Mouse (Mus musculus) ovary, adult 18-20 months (tissue): ENCODE data around the gene Myo1h.

ENCODE experiments used
- DNase-seq: peaks from one replicate; pipeline ENCODE4 v3.0.0; 2022; ENCODE audit warnings: low spot score, mixed read lengths

The Myo1h gene

DNA sequence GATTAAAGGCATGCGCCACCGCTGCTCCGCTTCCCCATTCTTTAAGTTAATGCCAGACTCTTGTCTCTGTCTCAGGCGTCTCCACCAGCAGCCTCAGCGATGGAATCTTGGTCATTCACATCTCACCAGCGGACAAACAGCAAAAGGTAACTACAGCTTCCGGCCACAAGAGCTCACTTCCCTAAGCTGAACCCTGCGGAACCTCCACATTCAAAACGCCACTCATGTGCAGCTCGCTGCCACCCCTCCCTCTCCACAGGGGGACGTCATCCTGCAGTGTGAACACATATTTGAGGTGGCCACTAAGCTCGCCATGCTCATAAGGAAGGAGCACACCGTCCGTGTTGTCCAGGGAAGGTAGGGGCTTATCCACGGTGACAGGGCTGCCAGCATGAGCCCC, 72.0 kb downstream of the Myo1h start:
- no peak for DNase-seq

DNA sequence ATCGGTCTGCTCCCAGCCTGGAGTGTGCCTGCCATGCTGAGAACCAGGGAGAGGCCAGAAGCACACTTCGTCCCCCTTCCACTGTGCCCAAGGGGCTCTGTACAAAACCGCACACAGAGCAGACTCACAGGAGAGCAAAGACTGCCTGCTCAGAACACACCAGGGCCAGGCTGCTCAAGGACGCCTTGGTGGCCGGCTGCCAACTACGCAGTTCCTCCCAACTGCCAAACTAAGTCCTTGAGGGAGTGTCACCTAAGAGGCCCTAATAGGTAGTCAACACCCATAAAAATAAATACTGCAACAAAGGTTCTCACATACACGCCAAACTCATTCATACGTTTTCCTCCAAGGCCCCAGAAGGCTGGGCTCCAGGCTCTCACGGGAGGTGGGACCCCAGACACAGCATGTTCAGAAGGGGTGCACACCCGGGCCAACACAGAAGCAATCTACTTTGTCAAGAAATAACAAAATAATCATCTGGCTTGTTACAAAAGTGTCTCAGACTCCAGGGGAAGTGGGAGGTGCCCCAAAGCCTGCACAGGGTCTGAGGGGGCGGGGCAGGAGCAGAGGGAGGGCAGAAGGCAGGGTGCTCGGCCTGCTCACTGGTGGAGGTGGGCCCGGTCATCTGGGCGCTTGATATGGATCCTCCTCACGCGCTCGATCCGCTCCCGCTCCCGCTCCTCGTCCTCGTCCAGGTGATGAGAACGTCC, 76.2 kb downstream of the Myo1h start:
- DNase-seq, result peak; percentile 81

DNA sequence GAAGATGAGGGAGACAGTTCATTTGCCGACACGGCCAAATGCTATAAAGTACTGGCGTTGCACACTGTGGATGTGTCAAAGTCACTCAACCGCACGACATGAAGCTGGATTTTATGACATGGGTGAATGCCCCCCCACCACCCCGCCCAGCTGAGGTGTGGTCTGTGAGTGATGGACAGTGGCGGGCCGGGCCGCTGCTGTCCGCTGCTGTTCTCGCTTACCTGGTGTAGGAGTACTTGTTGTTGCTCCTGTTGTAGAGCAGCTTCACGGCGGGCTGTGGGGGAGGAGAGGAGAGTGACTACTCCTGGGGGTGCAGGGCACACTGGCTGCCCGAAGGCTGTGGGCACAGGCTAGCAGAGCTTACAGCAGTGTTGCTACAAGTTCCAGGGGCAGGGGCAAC, 79.2 kb downstream of the Myo1h start:
- no peak for DNase-seq

DNA sequence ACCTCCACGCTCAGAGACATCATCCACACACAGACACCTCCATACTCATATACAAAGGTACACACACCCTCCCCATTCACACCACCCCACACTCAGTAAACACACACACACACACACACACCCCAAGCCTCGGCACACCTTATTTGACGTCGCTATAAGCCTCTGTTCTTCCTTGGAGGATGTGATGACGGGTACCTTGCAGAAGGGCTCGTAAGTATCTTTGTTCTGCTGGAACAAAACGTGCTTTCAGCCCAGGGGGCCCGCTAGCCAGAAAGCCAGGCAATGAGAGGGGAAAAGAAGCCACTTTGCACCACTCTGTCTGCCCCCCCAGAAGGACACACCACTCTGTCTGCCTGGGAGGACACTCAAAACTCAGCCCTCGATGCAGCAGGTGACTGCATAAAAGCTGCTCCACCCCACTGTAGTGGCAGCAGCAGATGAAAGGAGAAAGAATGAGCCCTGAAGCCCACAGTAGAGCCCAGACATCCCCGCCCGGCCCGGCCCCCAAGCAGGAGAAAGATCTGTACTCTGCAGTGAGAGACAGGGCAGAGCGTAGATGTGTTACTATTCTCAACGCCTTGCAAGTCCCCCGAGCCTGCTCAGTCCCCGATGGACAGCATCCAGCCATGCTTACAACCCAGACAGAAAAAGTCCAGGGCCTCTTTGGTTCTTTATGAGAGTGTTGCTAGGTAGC, 80.0 kb downstream of the Myo1h start:
- no peak for DNase-seq

DNA sequence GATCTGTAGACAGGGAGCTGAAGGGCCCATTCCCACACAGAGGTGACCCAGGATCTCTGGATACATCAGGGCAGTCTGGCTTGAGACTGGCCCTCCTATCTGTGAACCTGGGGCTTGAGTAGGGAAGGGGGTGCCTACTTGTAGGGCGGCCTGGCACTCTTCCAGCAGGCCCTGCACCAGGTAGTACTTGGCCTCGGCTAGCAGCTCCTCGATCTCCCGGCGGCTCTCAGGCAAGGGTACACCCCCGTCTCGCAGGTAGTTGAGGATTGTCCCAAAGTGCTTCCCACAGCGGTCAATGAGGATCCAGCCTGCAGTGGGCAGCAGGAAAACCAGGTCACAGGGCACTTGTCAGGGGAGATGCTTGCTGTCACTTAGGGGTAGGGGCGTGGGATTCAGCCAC, 81.0 kb downstream of the Myo1h start:
- no peak for DNase-seq

DNA sequence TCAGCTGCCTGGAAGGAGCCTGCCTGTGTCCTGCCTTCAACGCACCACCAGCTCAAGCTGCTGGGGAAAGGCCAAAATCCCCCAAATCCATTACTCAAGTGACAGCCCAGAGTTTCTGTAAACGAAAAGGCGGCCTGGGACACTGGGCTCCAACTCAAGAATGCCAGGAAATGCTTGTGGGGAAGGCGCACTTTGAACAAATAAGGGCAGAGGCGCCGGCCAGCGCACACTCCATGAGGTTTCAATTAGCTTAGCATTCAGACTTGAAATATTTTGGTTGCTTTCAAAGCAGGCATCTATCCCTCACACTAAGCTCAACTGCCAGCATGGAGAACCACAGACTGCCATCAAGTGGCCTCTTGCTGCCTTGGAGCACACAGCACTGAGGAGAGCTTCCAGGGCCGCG, 81.4 kb downstream of the Myo1h start:
- no peak for DNase-seq

DNA sequence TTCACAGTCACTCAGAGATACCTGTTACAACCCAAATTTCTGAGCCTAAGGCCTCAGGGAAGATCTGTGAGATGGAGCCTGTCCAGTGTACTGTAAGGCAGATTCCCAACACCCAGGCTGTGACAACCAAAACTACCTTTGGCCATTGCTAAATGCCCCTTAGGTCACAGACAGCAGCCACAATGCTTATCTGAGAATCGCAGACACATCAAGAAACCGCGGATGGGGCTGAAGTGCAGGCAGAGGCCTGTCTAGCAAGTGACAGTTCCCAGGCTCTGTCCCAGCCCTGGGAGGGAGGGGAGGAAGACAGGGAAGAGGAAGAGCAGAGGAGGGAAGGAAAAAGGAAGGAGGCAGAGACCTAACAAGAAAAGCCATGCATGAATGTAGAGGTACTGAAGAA, 82.4 kb downstream of the Myo1h start:
- DNase-seq, result no peak

DNA sequence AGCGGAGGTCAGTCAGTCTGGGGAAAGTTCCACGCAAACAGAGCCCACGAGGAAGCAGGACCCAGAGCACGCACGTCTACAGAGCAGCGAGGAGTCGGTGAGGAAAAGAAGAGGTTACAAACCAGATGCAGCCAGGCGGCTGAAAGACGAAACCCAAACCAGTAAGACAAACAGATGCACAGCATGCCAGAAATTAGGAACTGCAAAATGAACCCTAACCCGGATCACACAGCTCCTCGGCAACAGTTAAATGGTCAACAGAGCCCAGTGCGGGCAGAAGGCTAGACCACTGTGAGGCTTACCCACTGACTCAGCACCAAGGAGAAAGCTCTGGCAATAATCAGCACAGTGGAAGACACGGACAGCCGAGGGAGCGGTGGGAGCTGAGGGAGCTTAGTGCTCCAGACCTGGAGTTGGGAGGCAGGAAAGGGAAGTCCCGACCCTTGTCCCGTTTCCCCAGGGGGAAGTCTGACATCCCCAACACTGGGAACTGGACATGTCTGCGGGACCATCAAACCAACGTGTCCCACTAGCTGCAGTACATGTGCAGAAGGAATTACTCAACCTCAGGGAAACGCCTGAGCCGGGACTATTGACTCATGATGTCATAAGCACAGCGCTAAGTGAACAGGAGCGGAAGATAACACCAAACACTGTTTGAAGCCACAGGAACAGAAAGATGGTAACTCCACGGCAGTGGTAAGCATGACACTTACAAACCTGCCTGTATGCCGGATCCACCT, 82.9 kb downstream of the Myo1h start:
- no peak for DNase-seq

DNA sequence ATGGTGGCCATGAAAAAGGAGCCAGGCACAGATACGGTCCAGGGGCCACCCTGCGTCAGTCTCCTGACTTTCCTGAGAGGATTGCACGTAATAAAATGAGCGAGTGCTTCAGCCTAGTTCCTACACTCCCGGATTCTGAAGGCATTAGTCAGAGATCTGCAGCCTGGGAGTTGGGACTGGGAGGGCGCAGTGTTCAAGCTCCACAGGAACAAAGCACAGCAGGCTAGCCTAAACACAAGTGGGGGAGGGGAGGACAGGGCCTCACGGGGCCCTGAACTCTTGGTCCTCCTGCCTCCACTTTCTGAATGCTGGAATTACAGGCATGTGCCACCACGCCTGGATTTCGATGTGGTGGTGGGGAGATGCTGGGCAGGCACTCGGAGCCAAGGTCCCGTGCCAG, 83.6 kb downstream of the Myo1h start:
- no peak for DNase-seq

DNA sequence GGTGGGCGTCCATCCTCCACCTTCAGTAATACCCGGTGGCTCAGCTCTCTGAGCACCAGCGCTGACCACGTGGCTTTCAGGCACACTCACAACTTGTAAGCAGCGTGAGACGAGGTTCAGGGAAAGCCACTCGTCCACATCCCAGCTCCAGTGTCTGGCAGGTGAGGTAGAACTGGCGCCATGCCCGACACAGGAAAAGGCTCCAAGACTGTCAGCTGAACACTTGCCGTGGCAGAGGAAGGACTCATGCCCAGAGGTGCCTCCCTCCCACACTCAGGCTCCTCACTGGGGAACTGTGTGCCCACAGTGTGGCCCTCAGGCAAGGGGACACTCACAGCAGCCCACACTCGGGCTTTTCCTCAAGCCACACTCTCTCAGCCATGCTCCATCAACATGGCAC, 84.2 kb downstream of the Myo1h start:
- DNase-seq, result no peak

DNA sequence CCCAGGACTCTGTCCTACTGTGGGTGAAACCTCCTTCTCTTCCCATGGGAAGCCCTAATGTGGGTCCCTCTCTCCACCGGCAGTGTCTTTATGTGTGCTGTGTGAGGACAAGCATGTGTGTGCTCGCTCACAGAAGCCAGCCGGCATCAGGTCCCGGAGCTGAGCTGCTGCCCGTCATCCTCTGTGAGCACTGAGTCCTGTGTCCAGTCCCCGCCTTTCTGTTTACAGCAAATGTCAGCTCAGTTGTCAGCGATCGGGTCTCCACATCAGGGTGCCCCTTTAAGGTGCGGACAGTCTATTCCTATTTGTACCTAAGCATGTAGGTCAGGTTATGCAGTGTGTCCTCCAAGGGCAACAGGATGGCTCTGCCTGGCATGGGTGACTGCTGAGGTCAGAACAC, 84.6 kb downstream of the Myo1h start:
- no peak for DNase-seq

DNA sequence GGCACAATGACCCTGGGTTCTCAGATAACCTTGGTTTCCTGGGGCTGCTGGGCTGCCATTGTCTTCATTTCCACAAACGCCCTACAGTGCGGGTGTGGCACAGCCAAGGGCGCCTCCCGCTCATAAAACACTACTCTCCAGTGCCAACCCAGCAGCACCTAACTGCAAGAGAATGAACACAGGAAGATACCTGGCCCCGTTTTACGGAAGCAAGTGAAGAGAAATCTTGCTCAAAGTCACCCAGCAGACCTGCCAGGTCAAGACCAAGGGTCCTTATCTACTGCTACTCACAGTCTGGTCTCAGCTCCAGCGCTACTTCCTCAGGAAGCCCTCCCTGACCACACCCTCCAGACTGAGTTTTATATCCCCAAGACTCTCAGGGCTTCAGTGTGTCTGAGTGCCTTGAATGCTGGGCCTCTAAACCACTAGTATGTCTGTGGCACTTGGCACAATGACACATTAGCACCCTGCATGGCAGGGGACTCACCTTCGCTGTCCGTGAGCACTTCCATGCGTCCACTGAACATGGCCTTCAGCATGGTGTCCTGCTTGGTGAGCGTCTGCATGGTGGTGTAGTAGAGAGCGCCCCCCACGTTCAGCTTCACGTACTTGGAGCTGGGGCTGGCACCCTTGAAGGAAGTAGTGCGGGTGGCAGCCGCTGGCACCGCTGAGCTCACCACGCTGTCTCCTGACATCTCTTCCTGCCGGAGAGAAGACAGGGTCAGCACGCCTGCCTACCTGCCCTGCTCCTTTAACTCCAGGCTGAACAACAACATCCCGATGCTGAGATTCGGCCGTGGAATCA, 85.6 kb downstream of the Myo1h start:
- no peak for DNase-seq

DNA sequence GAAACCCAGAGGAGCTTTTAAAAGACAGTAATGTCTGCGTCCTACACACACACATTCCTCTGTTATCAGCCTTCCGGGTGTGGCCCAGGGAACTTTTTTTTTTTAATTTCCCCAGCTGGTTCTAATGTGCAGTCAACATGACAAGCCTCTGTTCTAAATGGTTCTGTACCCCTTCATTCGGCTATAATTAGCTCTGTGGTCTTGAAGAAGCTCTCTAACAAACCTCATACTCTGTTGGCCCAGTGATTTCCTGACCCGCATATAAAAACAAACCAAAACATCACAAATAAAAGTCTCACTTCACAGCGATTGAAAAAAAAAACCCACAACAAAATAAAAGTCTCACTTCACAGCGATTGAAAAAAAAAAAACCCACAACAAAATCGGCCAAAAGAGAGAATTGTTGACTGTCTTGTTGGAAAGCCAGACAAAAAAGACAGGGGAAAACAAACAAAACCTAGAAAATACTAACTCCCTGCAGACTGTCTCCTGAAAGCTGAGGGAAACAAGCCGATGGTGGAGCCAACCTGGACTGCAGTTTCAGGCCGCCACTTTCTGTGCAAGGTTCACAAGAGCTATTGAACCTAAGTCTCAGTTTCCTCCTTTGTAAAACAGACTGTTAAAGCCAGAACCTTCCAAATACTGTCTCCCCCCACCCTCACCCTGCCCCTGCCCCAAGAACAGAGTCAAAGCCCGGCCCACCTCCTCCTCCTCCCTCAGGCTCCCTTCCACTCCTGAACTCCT, 89.4 kb downstream of the Myo1h start:
- no peak for DNase-seq

DNA sequence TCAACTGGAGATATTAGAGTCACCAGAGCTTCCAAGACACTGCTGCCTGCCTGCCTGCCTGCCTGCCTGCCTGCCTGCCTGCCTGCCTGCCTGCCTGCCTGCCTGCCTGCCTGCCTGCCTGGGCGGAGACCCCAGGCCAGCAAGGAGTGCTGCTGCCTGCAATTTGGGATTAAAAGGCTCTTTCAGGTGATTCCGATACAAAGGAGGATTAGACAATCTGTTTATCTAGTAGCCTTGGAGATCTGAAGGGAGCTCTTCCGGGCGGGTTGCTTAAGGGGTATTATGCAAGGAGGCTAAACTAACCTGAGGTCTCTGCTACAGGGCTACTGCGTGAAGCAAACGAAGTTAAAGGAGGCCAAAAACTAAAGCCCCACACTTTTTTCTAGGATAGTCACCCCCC, 90.0 kb downstream of the Myo1h start:
- DNase-seq, result no peak

DNA sequence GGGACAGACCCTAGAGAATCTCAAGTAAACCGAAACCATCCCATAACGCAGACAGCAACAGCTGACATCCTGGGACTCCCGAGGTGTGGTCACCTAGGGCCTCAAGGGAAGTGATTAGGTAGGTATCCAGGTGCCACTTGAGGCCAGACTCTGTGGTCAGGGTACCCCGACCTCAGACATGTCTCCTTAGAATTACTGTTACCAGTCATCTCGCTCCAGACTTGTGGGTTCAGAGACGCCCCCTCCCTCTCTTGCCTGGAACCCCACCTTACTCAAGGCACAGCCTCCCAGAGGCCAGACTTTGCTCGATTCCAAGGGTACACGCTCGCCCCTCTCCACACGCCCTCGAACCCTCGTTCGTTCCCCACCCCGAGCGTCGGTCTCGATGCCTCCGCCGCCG, 90.8 kb downstream of the Myo1h start:
- no peak for DNase-seq

DNA sequence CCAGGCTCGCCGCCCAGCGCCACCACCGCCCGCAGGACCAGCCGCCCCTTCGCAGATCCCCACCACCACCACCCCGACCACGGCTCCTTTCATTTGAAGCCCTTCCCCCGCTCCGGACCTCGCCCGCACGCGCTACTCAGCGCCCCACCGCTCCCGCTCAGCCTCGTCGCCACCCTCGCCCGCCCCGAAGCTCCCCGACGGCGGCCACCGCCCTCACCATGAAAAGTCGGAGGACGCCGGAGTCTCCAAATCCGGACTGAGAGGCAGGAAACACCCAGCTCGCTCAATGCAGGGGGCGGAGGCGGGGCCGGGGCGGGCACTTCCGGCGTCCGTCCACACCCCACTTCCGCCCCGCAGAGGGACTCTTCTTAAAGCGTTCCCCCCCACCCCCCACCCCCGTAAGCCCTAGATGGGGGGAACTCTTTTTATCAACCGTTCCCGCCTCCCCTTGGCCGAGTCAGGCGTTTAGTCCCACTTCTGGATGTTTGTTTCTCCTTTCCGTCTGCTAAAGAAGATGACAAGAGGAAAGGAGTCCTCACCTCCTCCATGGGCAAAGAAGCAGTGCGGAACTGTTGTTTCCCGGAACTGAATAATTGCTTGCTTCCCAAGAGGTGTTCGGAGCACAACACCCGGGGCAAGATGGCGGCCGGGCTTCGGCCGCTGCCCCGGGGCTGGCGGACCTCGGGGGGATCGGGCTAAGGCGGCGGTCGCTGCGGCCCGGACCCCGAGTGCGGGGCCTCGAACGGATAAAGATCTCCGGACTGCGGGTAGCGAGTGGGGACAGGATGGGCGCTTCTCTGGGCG, 91.4 kb downstream of the Myo1h start, which contains the start of the genes Kctd10 and Ube3b:
Kctd10 (minus strand) TSS at position 300 of the 804 bp plus-strand sequence.
Ube3b (plus strand) TSS at position 399 of the 804 bp plus-strand sequence.
- peak; percentile 70 for DNase-seq

DNA sequence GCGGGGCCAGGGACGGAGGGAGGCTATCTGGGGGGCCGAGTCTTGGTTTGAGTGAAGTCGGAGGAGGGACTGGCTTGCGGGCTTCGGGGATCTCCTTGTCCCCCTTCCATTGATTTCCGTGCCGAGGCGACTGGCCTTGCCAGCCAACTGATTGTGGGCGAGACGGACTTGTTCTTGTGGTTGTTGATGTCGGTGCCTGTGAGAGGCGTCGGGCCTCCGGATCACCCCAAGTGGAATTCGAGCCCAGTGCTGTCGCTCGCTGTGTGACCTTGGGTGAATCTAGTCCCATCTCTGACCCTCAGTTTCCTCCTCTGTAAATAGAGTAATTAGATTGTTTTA, 92.0 kb downstream of the Myo1h start:
- no peak for DNase-seq

DNA sequence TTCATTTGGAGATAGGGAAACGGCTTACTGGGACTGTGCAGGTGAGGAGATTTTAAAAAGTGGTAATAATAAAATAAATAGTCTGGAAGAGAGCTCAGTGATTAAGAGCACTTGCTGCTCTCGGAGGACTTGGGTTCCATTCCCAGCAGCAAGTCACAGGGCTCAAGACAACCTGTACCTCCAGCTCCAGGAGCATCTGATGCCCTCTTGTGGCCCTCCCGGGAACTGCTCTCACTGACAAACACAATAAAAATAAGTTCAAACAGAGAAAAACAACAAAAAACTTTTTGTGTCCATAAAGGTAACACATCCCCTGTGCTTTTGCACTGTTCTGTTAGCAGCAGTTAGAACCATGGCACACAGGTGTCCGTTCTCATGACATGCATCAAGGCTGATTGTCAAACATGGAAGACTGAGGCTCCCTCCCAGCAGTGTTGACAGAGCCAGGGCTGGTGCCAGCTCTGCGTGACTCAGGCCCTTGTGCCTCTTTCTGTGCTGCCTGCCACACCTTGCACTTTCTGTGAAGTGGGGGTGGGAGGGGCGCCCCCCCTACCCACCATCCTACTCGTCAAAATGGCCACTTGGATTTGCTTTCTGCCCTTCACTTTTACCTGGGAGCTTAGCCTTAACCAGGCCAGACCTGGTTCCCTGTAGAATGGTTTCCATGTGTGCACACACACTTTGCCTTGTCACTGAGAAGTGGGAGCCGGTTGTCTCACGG, 94.4 kb downstream of the Myo1h start:
- no peak for DNase-seq

DNA sequence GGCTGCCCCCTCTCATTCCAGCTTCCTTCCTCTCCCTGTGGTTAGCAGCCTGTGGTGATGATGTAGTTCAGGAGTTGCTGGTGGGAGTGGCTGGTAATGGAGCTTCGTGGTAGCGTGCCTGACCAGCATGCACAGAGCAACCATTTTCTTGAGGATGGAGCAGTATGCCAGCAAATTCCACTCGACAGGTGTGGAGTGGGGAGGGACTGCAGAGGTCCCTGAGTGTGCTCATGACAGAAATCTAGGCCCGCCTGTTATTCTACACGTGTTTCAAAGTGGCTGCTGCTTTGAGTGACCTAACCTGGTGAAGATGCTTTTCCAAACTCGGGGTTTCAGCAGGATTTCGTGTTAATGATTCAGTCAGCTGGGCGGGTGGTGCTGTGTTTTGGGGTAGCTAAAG, 95.5 kb downstream of the Myo1h start:
- DNase-seq, result no peak

DNA sequence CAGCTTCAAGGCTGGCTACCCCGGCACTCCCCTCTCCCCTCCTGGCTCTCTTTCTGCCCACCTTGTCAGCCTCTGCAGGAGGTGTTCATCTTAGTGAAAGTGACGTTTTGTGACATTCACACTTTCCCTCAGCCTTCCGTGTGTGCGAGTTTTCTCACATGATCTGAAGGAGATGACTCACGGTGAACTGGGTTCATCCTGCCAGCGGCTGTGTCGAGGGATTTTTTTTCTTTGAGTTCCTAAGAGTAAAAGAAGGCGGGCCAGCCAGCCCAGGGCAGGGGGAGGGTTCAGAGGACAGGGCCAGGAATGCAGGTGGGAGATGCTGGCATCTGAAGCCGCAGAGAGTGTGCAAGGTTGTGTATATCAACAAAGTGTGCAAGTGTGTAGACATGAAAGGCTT, 104.2 kb downstream of the Myo1h start:
- DNase-seq, result no peak
